Mouse (Mus musculus) central nervous system, embryonic 14 days (tissue): ENCODE measurements around the gene Cyyr1. TPM values are rescaled to one million over a fixed set of nuclear protein-coding genes. Genes with fewer than 3 reads are reported as not detected.

Source experiments
- polyA plus RNA-seq: library from polyadenylated mRNA; depleted of rRNA; stranded (reverse); fragments of >200 nt; gene quantifications from 2 replicates; pipeline ENCODE4 v1.2.3, GENCODE M21; 2012; rRNA removed

Cyyr1 gene
- polyA plus RNA-seq: 2.2 and 2.6 TPM in 2 replicates

GRCm38 (mm10) chr16:85553297-85553696, at the start of gene Cyyr1:
Gene Cyyr1 (minus strand): TSS chr16:85553397.

Other genes starting within 250 kb of the Cyyr1 start
- 10.9 and 18.5 TPM in 2 replicates for gene Adamts1, start 249.7 kb upstream of the Cyyr1 start, polyA plus RNA-seq